Mouse (Mus musculus): Measurements from ENCODE around the gene Atxn2. TPM values are rescaled to one million over a fixed set of nuclear protein-coding genes. Genes with fewer than 3 reads are reported as not detected.
"Not testable (repeated sequence)": the region's sequence is repeated elsewhere in the genome, so short reads cannot be mapped to it uniquely, and the experiment has no call there.

Atxn2 gene
- polyA plus RNA-seq, 1 experiment from 2014 or later, result 23.0 TPM

GRCm38 (mm10) chr5:121738162-121738561 lies 27.0 kb downstream of the Atxn2 start:
- not testable (repeated sequence) for H3K27me3 ChIP-seq; H3K4me3 ChIP-seq (replicated peaks); H3K4me2 ChIP-seq; H3K27ac ChIP-seq (replicated peaks); H3K9ac ChIP-seq; H3K9me3 ChIP-seq (replicated peaks); ATAC-seq (ENCODE audit: insufficient read depth)
- H3K4me1 ChIP-seq (replicated peaks), result peaks cover 39% of the 10 kb centered on the region
- WGBS (ENCODE audit: insufficient replicate concordance), result 74% methylated on average over 2 of the region's 2 CpGs
- H3K36me3 ChIP-seq (replicated peaks), result peaks cover 10% of the 10 kb centered on the region; the same call in 1 of the 2 replicates

- no peak overlapping the region for H3K4me3 ChIP-seq (replicated peaks)
- no peak overlapping the region for H3K27ac ChIP-seq (replicated peaks)
- no peaks in the 10 kb centered on the region for H3K27me3 ChIP-seq
- WGBS (ENCODE audit: insufficient replicate concordance), result 77% methylated on average over 7 of the region's 7 CpGs
- no peak for ATAC-seq (ENCODE audit: insufficient read depth)
- H3K9ac ChIP-seq, result no peak overlapping the region
- H3K4me1 ChIP-seq (replicated peaks), result peaks cover 44% of the 10 kb centered on the region
- H3K36me3 ChIP-seq (replicated peaks), result peaks cover 10% of the 10 kb centered on the region; the same call in 1 of the 2 replicates
- H3K9me3 ChIP-seq (replicated peaks), result no peaks in the 10 kb centered on the region
- no peak overlapping the region for H3K4me2 ChIP-seq
Measured at GRCm38 (mm10) chr5:121738576-121739191, 27.5 kb downstream of the Atxn2 start.

- WGBS (ENCODE audit: insufficient replicate concordance), result 78% methylated on average over 1 of the region's 1 CpGs
- Histone ChIP-seq H3K9me3 (replicated peaks) (no peaks in the 10 kb centered on the region), H3K27me3 (no peaks in the 10 kb centered on the region), H3K4me3 (replicated peaks) (no peak overlapping the region), H3K9ac (no peak overlapping the region), H3K27ac (replicated peaks) (no peak overlapping the region), H3K4me2 (no peak overlapping the region), H3K36me3 (replicated peaks) (0 out of 2 replicates have a peak, but pooled peaks cover 3% of the 10 kb centered on the region), H3K4me1 (replicated peaks) (peaks cover 51% of the 10 kb centered on the region)
- ATAC-seq (ENCODE audit: insufficient read depth), result no peak
Measured at GRCm38 (mm10) chr5:121740516-121740915, 29.4 kb downstream of the Atxn2 start.

- peaks cover 56% of the 10 kb centered on the region for H3K4me1 ChIP-seq (replicated peaks)
- H3K36me3 ChIP-seq (replicated peaks), result 0 out of 2 replicates have a peak, but pooled peaks cover 10% of the 10 kb centered on the region
- no peaks in the 10 kb centered on the region for H3K9me3 ChIP-seq (replicated peaks)
- no peak overlapping the region for H3K4me2 ChIP-seq
- WGBS (ENCODE audit: insufficient replicate concordance), result 83% methylated on average over 2 of the region's 2 CpGs
- H3K9ac ChIP-seq, result no peak overlapping the region
- H3K27ac ChIP-seq (replicated peaks), result peak overlapping the region; percentile 51; the same call in 1 of the 2 replicates
- no peaks in the 10 kb centered on the region for H3K27me3 ChIP-seq
- ATAC-seq (ENCODE audit: insufficient read depth), result no peak
- H3K4me3 ChIP-seq (replicated peaks), result no peak overlapping the region
Measured at GRCm38 (mm10) chr5:121742915-121743314, 31.8 kb downstream of the Atxn2 start.

- 55% methylated on average over 4 of the region's 4 CpGs for WGBS (ENCODE audit: insufficient replicate concordance)
- Histone ChIP-seq H3K4me2 (peak overlapping the region; percentile 6; the same call in 1 of the 2 replicates), H3K27ac (replicated peaks) (0 out of 2 replicates have a peak overlapping the region, but pooled peaks have one; percentile 56), H3K4me1 (replicated peaks) (peaks cover 46% of the 10 kb centered on the region), H3K36me3 (replicated peaks) (peaks cover 32% of the 10 kb centered on the region)
- not testable (repeated sequence) for H3K9ac ChIP-seq; H3K4me3 ChIP-seq (replicated peaks); H3K27me3 ChIP-seq; H3K9me3 ChIP-seq (replicated peaks)
- peak; percentile 63; the same call in 1 of the 2 replicates for ATAC-seq (ENCODE audit: insufficient read depth)
Measured at GRCm38 (mm10) chr5:121747884-121748594, 36.9 kb downstream of the Atxn2 start.

GRCm38 (mm10) chr5:121749633-121750032 lies 38.5 kb downstream of the Atxn2 start:
- peaks cover 39% of the 10 kb centered on the region for H3K36me3 ChIP-seq (replicated peaks)

GRCm38 (mm10) chr5:121757900-121758299 lies 46.8 kb downstream of the Atxn2 start:
- WGBS (ENCODE audit: insufficient replicate concordance), result 76% methylated on average over 2 of the region's 2 CpGs
- Histone ChIP-seq H3K36me3 (replicated peaks) (peaks cover 49% of the 10 kb centered on the region), H3K4me3 (replicated peaks) (no peak overlapping the region)

More at GRCm38 (mm10) chr5:121749633-121750032, 38.5 kb downstream of the Atxn2 start:
- Histone ChIP-seq H3K9ac (no peak overlapping the region), H3K9me3 (replicated peaks) (no peaks in the 10 kb centered on the region), H3K4me2 (no peak overlapping the region), H3K27ac (replicated peaks) (no peak overlapping the region), H3K27me3 (no peaks in the 10 kb centered on the region), H3K4me3 (replicated peaks) (no peak overlapping the region), H3K4me1 (replicated peaks) (peaks cover 37% of the 10 kb centered on the region)
- 33% methylated on average over 2 of the region's 2 CpGs for WGBS (ENCODE audit: insufficient replicate concordance)
- peak; percentile 44 for ATAC-seq (ENCODE audit: insufficient read depth)

GRCm38 (mm10) chr5:121758341-121758740 lies 47.2 kb downstream of the Atxn2 start:
- WGBS (ENCODE audit: insufficient replicate concordance), result 82% methylated on average over 4 of the region's 4 CpGs
- Histone ChIP-seq H3K27ac (replicated peaks) (no peak overlapping the region), H3K9me3 (replicated peaks) (no peaks in the 10 kb centered on the region), H3K4me1 (replicated peaks) (peaks cover 4% of the 10 kb centered on the region; the same call in 1 of the 2 replicates), H3K4me2 (no peak overlapping the region), H3K9ac (no peak overlapping the region), H3K4me3 (replicated peaks) (no peak overlapping the region), H3K27me3 (no peaks in the 10 kb centered on the region), H3K36me3 (replicated peaks) (peaks cover 47% of the 10 kb centered on the region)
- no peak for ATAC-seq (ENCODE audit: insufficient read depth)

More at GRCm38 (mm10) chr5:121757900-121758299, 46.8 kb downstream of the Atxn2 start:
- 0 out of 2 replicates have a peak, but pooled peaks cover 3% of the 10 kb centered on the region for H3K4me1 ChIP-seq (replicated peaks)
- ATAC-seq (ENCODE audit: insufficient read depth), result no peak
- no peak overlapping the region for H3K27ac ChIP-seq (replicated peaks)
- H3K4me2 ChIP-seq, result no peak overlapping the region
- H3K27me3 ChIP-seq, result no peaks in the 10 kb centered on the region
- no peaks in the 10 kb centered on the region for H3K9me3 ChIP-seq (replicated peaks)
- no peak overlapping the region for H3K9ac ChIP-seq

- peaks cover 9% of the 10 kb centered on the region; the same call in 1 of the 2 replicates for H3K4me1 ChIP-seq (replicated peaks)
- no peak overlapping the region for H3K27ac ChIP-seq (replicated peaks)
- no peak overlapping the region for H3K9ac ChIP-seq
- H3K4me2 ChIP-seq, result no peak overlapping the region
- WGBS (ENCODE audit: insufficient replicate concordance), result 81% methylated on average over 4 of the region's 4 CpGs
- no peaks in the 10 kb centered on the region for H3K27me3 ChIP-seq
- H3K4me3 ChIP-seq (replicated peaks), result no peak overlapping the region
- H3K9me3 ChIP-seq (replicated peaks), result no peaks in the 10 kb centered on the region
- no peak for ATAC-seq (ENCODE audit: insufficient read depth)
- H3K36me3 ChIP-seq (replicated peaks), result peaks cover 47% of the 10 kb centered on the region
Measured at GRCm38 (mm10) chr5:121759921-121760320, 48.8 kb downstream of the Atxn2 start.

GRCm38 (mm10) chr5:121761459-121761858 lies 50.3 kb downstream of the Atxn2 start:
- no peak overlapping the region for H3K27ac ChIP-seq (replicated peaks)
- 77% methylated on average over 7 of the region's 7 CpGs for whole genome bisulfite sequencing (ENCODE audit: insufficient replicate concordance)
- peaks cover 9% of the 10 kb centered on the region; the same call in 1 of the 2 replicates for H3K4me1 ChIP-seq (replicated peaks)
- no peak overlapping the region for H3K4me2 ChIP-seq
- no peaks in the 10 kb centered on the region for H3K9me3 ChIP-seq (replicated peaks)
- no peak for ATAC-seq (ENCODE audit: insufficient read depth)
- H3K27me3 ChIP-seq, result no peaks in the 10 kb centered on the region
- H3K36me3 ChIP-seq (replicated peaks), result peaks cover 45% of the 10 kb centered on the region
- H3K4me3 ChIP-seq (replicated peaks), result no peak overlapping the region
- H3K9ac ChIP-seq, result no peak overlapping the region

- Histone ChIP-seq H3K4me3 (replicated peaks) (no peak overlapping the region), H3K27ac (replicated peaks) (no peak overlapping the region), H3K9me3 (replicated peaks) (no peaks in the 10 kb centered on the region), H3K36me3 (replicated peaks) (peaks cover 40% of the 10 kb centered on the region), H3K4me1 (replicated peaks) (peaks cover 9% of the 10 kb centered on the region; the same call in 1 of the 2 replicates), H3K9ac (no peak overlapping the region), H3K27me3 (no peaks in the 10 kb centered on the region), H3K4me2 (no peak overlapping the region)
- WGBS (ENCODE audit: insufficient replicate concordance), result 73% methylated on average over 6 of the region's 6 CpGs
- no peak for ATAC-seq (ENCODE audit: insufficient read depth)
Measured at GRCm38 (mm10) chr5:121762949-121763348, 51.8 kb downstream of the Atxn2 start.

Data from liver, embryonic 15.5 days (tissue).